Mouse (Mus musculus) heart, postnatal 0 days (tissue): Measurements from ENCODE around the gene Pde4b.

Source experiments
- CTCF ChIP-seq: IDR thresholded peaks from 2 replicates; pipeline ENCODE4 v1.5.1; 2016; ENCODE audit warnings: antibody characterized with exemption, control low read depth, low read depth
- EP300 ChIP-seq: IDR thresholded peaks from 2 replicates; pipeline ENCODE4 v1.6.1; 2016; ENCODE audit warnings: antibody characterized with exemption, low read depth

DNA sequence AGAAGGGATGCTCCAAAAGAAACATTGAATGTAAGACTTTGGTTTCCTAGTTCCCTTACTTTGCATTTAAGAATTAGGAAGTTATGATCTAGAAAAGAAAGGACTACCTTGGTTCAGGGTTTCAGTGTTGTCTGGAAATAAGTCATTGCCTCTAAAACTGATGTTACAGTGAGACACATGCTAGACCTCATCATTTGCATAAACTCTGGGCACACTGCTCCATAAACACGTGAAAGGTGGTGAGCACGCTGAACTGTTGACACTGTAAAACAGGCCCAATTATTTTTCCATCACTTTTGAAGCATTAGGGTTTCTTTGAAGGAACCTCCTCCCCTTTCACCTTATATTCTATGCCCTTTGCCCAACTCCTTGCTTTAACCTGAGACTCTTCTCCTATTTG, 122.4 kb downstream of the Pde4b start:
- TF ChIP-seq CTCF: no peak
- TF ChIP-seq EP300: no peak
